Mouse (Mus musculus) bone marrow, adult 2 months (tissue): ENCODE data around the gene Stim2.

Experiments
- CTCF ChIP-seq: fragments of 200-500 bp; IDR thresholded peaks from 2 replicates; pipeline ENCODE4 v1.5.1; 2011; ENCODE audit warnings: low read length, control low read depth; ENCODE audit not compliant: control insufficient read depth, insufficient read depth
- POLR2A ChIP-seq: fragments of 200-500 bp; IDR thresholded peaks from 2 replicates; pipeline ENCODE4 v1.6.1; 2011; ENCODE audit warnings: low read depth, mild to moderate bottlenecking, control low read depth, low read length, borderline replicate concordance; ENCODE audit not compliant: control insufficient read depth

DNA sequence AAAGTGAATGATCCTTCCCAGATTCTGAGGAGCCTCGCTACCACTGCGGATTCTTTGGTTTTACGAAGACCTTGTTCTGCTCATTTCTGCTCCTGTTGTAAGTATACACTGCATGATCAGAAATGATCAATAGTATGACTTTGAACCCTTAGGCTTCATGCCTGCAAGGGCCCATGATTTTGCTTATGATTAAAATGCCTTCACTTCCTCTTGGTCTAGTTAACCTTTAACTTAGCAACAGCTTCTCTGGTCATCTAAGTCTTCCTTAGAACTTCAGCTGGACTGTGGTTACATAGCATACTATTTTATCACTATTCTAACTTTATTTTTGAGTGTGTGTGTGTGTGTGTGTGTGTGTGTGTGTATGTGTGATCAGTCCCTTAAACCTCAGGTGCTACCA lies 12.7 kb upstream of the Stim2 start:
- TF ChIP-seq CTCF (no peak), POLR2A (no peak)
